Mouse (Mus musculus): ENCODE results near the gene Ndufv2.

GRCm38 (mm10) chr17:66125211-66125610 is 23.9 kb upstream of the Ndufv2 start:
- TF ChIP-seq CTCF (conservative IDR thresholded peaks at IDR 0.05; ENCODE audit: low read length) (no peak), POU5F1 (IDR thresholded peaks at IDR 0.05; ENCODE audit: borderline replicate concordance, low read length) (no peak)
